Mouse (Mus musculus): ENCODE measurements around the gene Mcu. TPM values are rescaled to one million over a fixed set of nuclear protein-coding genes. Genes with fewer than 3 reads are reported as not detected.
A peak's percentile ranks its signal among the peaks of the same experiment; 100 is the strongest.

Mcu gene
- polyA plus RNA-seq, 2 experiments: 3.5 to 7.9 TPM

GRCm38 (mm10) chr10:59541466-59541865 is 75.0 kb downstream of the Mcu start:
- no peaks in the 10 kb centered on the region; the same call in 1 of the 2 replicates for H3K27me3 ChIP-seq (ENCODE audit: control insufficient read depth, insufficient read depth, low read length)
- TF ChIP-seq CTCF (IDR thresholded peaks at IDR 0.05; ENCODE audit: low read depth): no peak
- TF ChIP-seq EP300 (IDR thresholded peaks at IDR 0.05; ENCODE audit: low read depth): no peak

GRCm38 (mm10) chr10:59540596-59540995 is 75.9 kb downstream of the Mcu start:
- ATAC-seq (ENCODE audit: insufficient read depth) (no peak), DNase-seq (ENCODE audit: low read depth in 3 of 3, low spot score in 3 of 3) (no peak)
- no peak overlapping the region for H3K4me3 ChIP-seq (ENCODE audit: insufficient read depth in 1 of 2, low read depth in 2 of 2, low read length in 2 of 2)
- H3K9ac ChIP-seq (replicated peaks): no peak overlapping the region
- no peaks in the 10 kb centered on the region; the same call in 1 of the 2 replicates for H3K27me3 ChIP-seq (ENCODE audit: control insufficient read depth, insufficient read depth, low read length)
- TF ChIP-seq CTCF (IDR thresholded peaks at IDR 0.05; ENCODE audit: low read depth): no peak
- no peak for TF ChIP-seq EP300 (IDR thresholded peaks at IDR 0.05; ENCODE audit: low read depth)
- no peak overlapping the region for H3K4me2 ChIP-seq (ENCODE audit: low read depth)
- no peak overlapping the region for H3K27ac ChIP-seq
- no peaks in the 10 kb centered on the region for H3K9me3 ChIP-seq (ENCODE audit: control insufficient read depth, low read length)
- WGBS (ENCODE audit: insufficient replicate concordance): 63% methylated on average over 3 of the region's 3 CpGs
- peaks cover 0 to 8% of the 10 kb centered on the region in 2 experiments; a peak in 2 of 4 replicates for H3K4me1 ChIP-seq (replicated peaks; ENCODE audit: control insufficient read depth in 2 of 2, insufficient read depth in 2 of 2, low read length in 1 of 2)
- H3K36me3 ChIP-seq (replicated peaks; ENCODE audit: control insufficient read depth, insufficient read depth, low read depth): no peaks in the 10 kb centered on the region

More at GRCm38 (mm10) chr10:59541466-59541865, 75.0 kb downstream of the Mcu start:
- 74% methylated on average over 11 of the region's 11 CpGs for WGBS (ENCODE audit: insufficient replicate concordance)
- DNase-seq (ENCODE audit: low read depth in 3 of 3, low spot score in 3 of 3) (no peak), ATAC-seq (ENCODE audit: insufficient read depth) (no peak)
- Histone ChIP-seq H3K27ac (no peak overlapping the region), H3K9me3 (ENCODE audit: control insufficient read depth, low read length) (no peaks in the 10 kb centered on the region), H3K4me2 (ENCODE audit: low read depth) (no peak overlapping the region), H3K4me3 (ENCODE audit: insufficient read depth in 1 of 2, low read depth in 2 of 2, low read length in 2 of 2) (no peak overlapping the region), H3K4me1 (replicated peaks; ENCODE audit: control insufficient read depth in 2 of 2, insufficient read depth in 2 of 2, low read length in 1 of 2) (peaks cover 0 to 8% of the 10 kb centered on the region in 2 experiments; a peak in 2 of 4 replicates), H3K36me3 (replicated peaks; ENCODE audit: control insufficient read depth, insufficient read depth, low read depth) (no peaks in the 10 kb centered on the region), H3K9ac (replicated peaks) (no peak overlapping the region)

- H3K36me3 ChIP-seq (replicated peaks; ENCODE audit: control insufficient read depth, insufficient read depth, low read depth): no peaks in the 10 kb centered on the region
- no peak overlapping the region for H3K9ac ChIP-seq (replicated peaks)
- ATAC-seq (ENCODE audit: insufficient read depth): no peak
- no peak overlapping the region for H3K27ac ChIP-seq
- no peak overlapping the region for H3K4me3 ChIP-seq (ENCODE audit: insufficient read depth in 1 of 2, low read depth in 2 of 2, low read length in 2 of 2)
- H3K4me1 ChIP-seq (replicated peaks; ENCODE audit: control insufficient read depth in 2 of 2, insufficient read depth in 2 of 2, low read length in 1 of 2): peaks cover 0 to 8% of the 10 kb centered on the region in 2 experiments; a peak in 2 of 4 replicates
- H3K4me2 ChIP-seq (ENCODE audit: low read depth): no peak overlapping the region
- H3K27me3 ChIP-seq (ENCODE audit: control insufficient read depth, insufficient read depth, low read length): no peaks in the 10 kb centered on the region; the same call in 1 of the 2 replicates
- 51% methylated on average over 3 of the region's 3 CpGs for WGBS (ENCODE audit: insufficient replicate concordance)
- DNase-seq (ENCODE audit: low read depth in 3 of 3, low spot score in 3 of 3): no peak
- no peaks in the 10 kb centered on the region for H3K9me3 ChIP-seq (ENCODE audit: control insufficient read depth, low read length)
- TF ChIP-seq CTCF (IDR thresholded peaks at IDR 0.05; ENCODE audit: low read depth) (no peak), EP300 (IDR thresholded peaks at IDR 0.05; ENCODE audit: low read depth) (no peak)
Measured at GRCm38 (mm10) chr10:59540081-59540480, 76.4 kb downstream of the Mcu start.

- Histone ChIP-seq H3K4me1 (replicated peaks; ENCODE audit: control insufficient read depth in 2 of 2, insufficient read depth in 2 of 2, low read length in 1 of 2) (peaks cover 0 to 8% of the 10 kb centered on the region in 2 experiments; a peak in 2 of 4 replicates), H3K4me2 (ENCODE audit: low read depth) (peak overlapping the region; percentile 34), H3K36me3 (replicated peaks; ENCODE audit: control insufficient read depth, insufficient read depth, low read depth) (no peaks in the 10 kb centered on the region), H3K27ac (no peak overlapping the region), H3K27me3 (ENCODE audit: control insufficient read depth, insufficient read depth, low read length) (no peaks in the 10 kb centered on the region; the same call in 1 of the 2 replicates), H3K4me3 (ENCODE audit: insufficient read depth in 1 of 2, low read depth in 2 of 2, low read length in 2 of 2) (peak overlapping the region; percentile 18 to 28; a peak in 2 of 4 replicates), H3K9me3 (ENCODE audit: control insufficient read depth, low read length) (no peaks in the 10 kb centered on the region), H3K9ac (replicated peaks) (no peak overlapping the region)
- WGBS (ENCODE audit: insufficient replicate concordance): 6% methylated on average over 12 of the region's 12 CpGs
- TF ChIP-seq CTCF (IDR thresholded peaks at IDR 0.05; ENCODE audit: low read depth): no peak
- no peak for TF ChIP-seq EP300 (IDR thresholded peaks at IDR 0.05; ENCODE audit: low read depth)
- ATAC-seq (ENCODE audit: insufficient read depth): no peak
- DNase-seq (ENCODE audit: low read depth in 3 of 3, low spot score in 3 of 3): peak in 1 of 3 experiments; percentile 17
Measured at GRCm38 (mm10) chr10:59539533-59539875, 77.0 kb downstream of the Mcu start.

GRCm38 (mm10) chr10:59538767-59539532 is 77.5 kb downstream of the Mcu start:
- Histone ChIP-seq H3K27ac (no peak overlapping the region), H3K27me3 (ENCODE audit: control insufficient read depth, insufficient read depth, low read length) (no peaks in the 10 kb centered on the region; the same call in 1 of the 2 replicates), H3K4me1 (replicated peaks; ENCODE audit: control insufficient read depth in 2 of 2, insufficient read depth in 2 of 2, low read length in 1 of 2) (peaks cover 0 to 8% of the 10 kb centered on the region in 2 experiments; a peak in 2 of 4 replicates), H3K9ac (replicated peaks) (no peak overlapping the region), H3K4me3 (ENCODE audit: insufficient read depth in 1 of 2, low read depth in 2 of 2, low read length in 2 of 2) (peak overlapping the region; percentile 18 to 28; a peak in 2 of 4 replicates), H3K36me3 (replicated peaks; ENCODE audit: control insufficient read depth, insufficient read depth, low read depth) (no peaks in the 10 kb centered on the region), H3K4me2 (ENCODE audit: low read depth) (peak overlapping the region; percentile 34), H3K9me3 (ENCODE audit: control insufficient read depth, low read length) (no peaks in the 10 kb centered on the region)
- 29% methylated on average over 17 of the region's 17 CpGs for WGBS (ENCODE audit: insufficient replicate concordance)
- ATAC-seq (ENCODE audit: insufficient read depth) (no peak), DNase-seq (ENCODE audit: low read depth in 3 of 3, low spot score in 3 of 3) (no peak)
- no peak for TF ChIP-seq EP300 (IDR thresholded peaks at IDR 0.05; ENCODE audit: low read depth)
- no peak for TF ChIP-seq CTCF (IDR thresholded peaks at IDR 0.05; ENCODE audit: low read depth)

All from liver, embryonic 14.5 days (tissue).